In the genomic region with DNA sequence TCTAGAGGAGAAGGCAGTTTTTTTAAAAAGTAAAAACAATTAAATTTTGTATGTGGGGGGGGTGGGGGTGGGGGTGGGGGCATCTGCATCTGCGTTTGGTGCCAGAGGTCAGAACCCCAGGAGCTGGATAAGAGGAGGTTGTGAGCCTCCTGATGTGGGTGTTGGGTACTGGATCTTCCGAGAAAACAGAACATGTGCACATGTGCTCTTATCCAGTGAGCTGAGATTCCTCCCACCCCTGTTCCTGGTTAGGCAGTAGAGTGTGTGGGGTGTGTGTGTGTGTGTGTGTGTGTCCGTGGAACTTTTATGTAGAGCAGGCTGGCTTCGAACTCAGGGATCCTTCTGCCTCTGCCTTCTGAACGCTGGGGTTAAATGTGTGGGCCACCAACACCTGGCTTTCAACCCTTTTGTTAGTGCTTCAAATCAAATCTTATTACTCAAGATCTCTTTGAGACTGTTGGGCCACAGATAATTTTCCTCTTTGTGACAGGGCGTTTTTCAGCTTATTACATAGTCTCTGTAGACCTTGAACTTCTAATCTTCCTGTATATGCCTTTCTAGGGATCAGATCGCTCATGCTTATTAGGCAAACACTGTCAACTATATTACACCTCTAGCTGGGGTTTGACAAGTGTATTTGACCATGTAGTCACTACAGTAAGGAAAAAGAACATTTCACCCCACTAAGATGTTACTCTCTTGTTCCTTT, we compare ENCODE assay signal across 8 mouse cellular contexts. TPM values are rescaled to one million over a fixed set of nuclear protein-coding genes. Genes with fewer than 3 reads are reported as not detected.
DNase-seq lines count a peak whose midpoint lies in the region; ATAC-seq and TF ChIP-seq lines count a peak whose summit lies in the region.

No protein-coding gene starts in this region.

- peak overlapping the region; percentile 78 for H3K9ac ChIP-seq in heart, embryonic 12.5 days
- peak overlapping the region; percentile 88 for H3K9ac ChIP-seq in forebrain, embryonic 14.5 days (ENCODE audit: low read length)

- no peaks in the 10 kb centered on the region for H3K9me3 ChIP-seq in heart, embryonic 12.5 days (replicated peaks)
- H3K9me3 ChIP-seq in E14TG2a.4 (ENCODE audit: low read length), result 0 out of 2 replicates have a peak, but pooled peaks cover 2% of the 10 kb centered on the region
- no peaks in the 10 kb centered on the region for H3K9me3 ChIP-seq in forebrain, embryonic 14.5 days (replicated peaks; ENCODE audit: control insufficient read depth, low read length)

- no peak for ATAC-seq in heart, embryonic 12.5 days (ENCODE audit: insufficient number of reproducible peaks, low FRiP score)
- ATAC-seq in forebrain, embryonic 14.5 days, result no peak
- peak; percentile 24 for ATAC-seq in megakaryocyte-erythroid progenitor cell, adult 5-6 weeks (replicated peaks; ENCODE audit: low FRiP score, low TSS enrichment, poor library complexity, severe bottlenecking)

- no peak overlapping the region for H3K27ac ChIP-seq in heart, embryonic 12.5 days (ENCODE audit: poor library complexity, severe bottlenecking)
- H3K27ac ChIP-seq in forebrain, embryonic 14.5 days (ENCODE audit: low read depth, low read length), result no peak overlapping the region

- peaks cover 32% of the 10 kb centered on the region for H3K36me3 ChIP-seq in heart, embryonic 12.5 days
- H3K36me3 ChIP-seq in E14TG2a.4 (ENCODE audit: insufficient read depth, low read length), result peaks cover 37% of the 10 kb centered on the region
- H3K36me3 ChIP-seq in forebrain, embryonic 14.5 days (ENCODE audit: control insufficient read depth, insufficient read depth, low read length), result peaks cover 23% of the 10 kb centered on the region

- 55% methylated on average over 7 of the region's 7 CpGs for WGBS in heart, embryonic 12.5 days
- 77% methylated on average over 7 of the region's 7 CpGs for WGBS in forebrain, embryonic 14.5 days

- peaks cover 9% of the 10 kb centered on the region for H3K4me1 ChIP-seq in heart, embryonic 12.5 days (replicated peaks)
- peaks cover 30% of the 10 kb centered on the region for H3K4me1 ChIP-seq in E14TG2a.4 (replicated peaks; ENCODE audit: low read depth, low read length)
- H3K4me1 ChIP-seq in forebrain, embryonic 14.5 days (ENCODE audit: control insufficient read depth, insufficient read depth, low read length), result 0 out of 2 replicates have a peak, but pooled peaks cover 3% of the 10 kb centered on the region

- no peak for TF ChIP-seq CTCF in E14TG2a.4 (conservative IDR thresholded peaks at IDR 0.05; ENCODE audit: low read length)

- H3K4me2 ChIP-seq in heart, embryonic 12.5 days, result peak overlapping the region; percentile 75
- H3K4me2 ChIP-seq in forebrain, embryonic 14.5 days (ENCODE audit: low read length), result peak overlapping the region; percentile 60

- no peaks in the 10 kb centered on the region for H3K27me3 ChIP-seq in heart, embryonic 12.5 days (replicated peaks)
- H3K27me3 ChIP-seq in E14TG2a.4 (ENCODE audit: insufficient read depth, low read length), result peaks cover 4% of the 10 kb centered on the region; the same call in 1 of the 2 replicates
- no peaks in the 10 kb centered on the region for H3K27me3 ChIP-seq in forebrain, embryonic 14.5 days (replicated peaks; ENCODE audit: control insufficient read depth, insufficient read depth, low read length)

- H3K4me3 ChIP-seq in heart, embryonic 12.5 days, result peak overlapping the region; percentile 87
- peak overlapping the region; percentile 86 for H3K4me3 ChIP-seq in E14TG2a.4 (replicated peaks; ENCODE audit: low read length)
- peak overlapping the region; percentile 85 for H3K4me3 ChIP-seq in forebrain, embryonic 14.5 days (ENCODE audit: low read depth, low read length)

- DNase-seq in heart, adult 11 months, result no peak
- no peak for DNase-seq in forebrain, embryonic 14.5 days (ENCODE audit: low spot score)
- DNase-seq in gastrocnemius, postnatal 4 days (ENCODE audit: low spot score in 2 of 2), result no peak
- no peak for DNase-seq in ovary, postnatal 10 days (ENCODE audit: low spot score)
- DNase-seq in frontal cortex, adult 2 months (ENCODE audit: extremely low spot score in 1 of 2, low spot score in 1 of 2), result no peak

RNA-seq across cellular contexts. Expression of a gene that starts 0.9 kb away (rescaled TPM):
- 88.1 and 90.2 TPM in 2 replicates for polyA plus RNA-seq in heart, embryonic 12.5 days (2016; fragmentation: Nextera tagmentation; extraction: Ambion mirVana)
- polyA plus RNA-seq in forebrain, embryonic 14.5 days (2014; fragmentation: Nextera tagmentation; extraction: Ambion mirVana), result 108 and 118 TPM in 2 replicates
- total RNA-seq in megakaryocyte-erythroid progenitor cell, adult 5-6 weeks (2014; fragmentation: Nextera tagmentation), result 34.9 and 35.4 TPM in 2 replicates
- total RNA-seq in megakaryocyte-erythroid progenitor cell, adult 5-6 weeks (2017), result 39.3 and 46.4 TPM in 2 replicates
- total RNA-seq in gastrocnemius, postnatal 4 days (2021), result 10 to 100 TPM; 38.2 to 40.8 TPM
- 108 TPM in 2 replicates for polyA plus RNA-seq in frontal cortex, adult 2 months (2012; rRNA removed)

RNA-seq across cellular contexts. Expression of a gene that starts 55.0 kb away (rescaled TPM):
- 12.0 and 12.7 TPM in 2 replicates for polyA plus RNA-seq in heart, embryonic 12.5 days (2016; fragmentation: Nextera tagmentation; extraction: Ambion mirVana)
- 19.2 and 19.9 TPM in 2 replicates for polyA plus RNA-seq in forebrain, embryonic 14.5 days (2014; fragmentation: Nextera tagmentation; extraction: Ambion mirVana)
- 48.8 and 52.7 TPM in 2 replicates for total RNA-seq in megakaryocyte-erythroid progenitor cell, adult 5-6 weeks (2014; fragmentation: Nextera tagmentation)
- 25.6 and 39.7 TPM in 2 replicates for total RNA-seq in megakaryocyte-erythroid progenitor cell, adult 5-6 weeks (2017)
- total RNA-seq in gastrocnemius, postnatal 4 days (2021), result 10 to 100 TPM; 22.6 to 25.5 TPM
- 33.2 and 34.8 TPM in 2 replicates for polyA plus RNA-seq in frontal cortex, adult 2 months (2012; rRNA removed)
